Mouse (Mus musculus) right cerebral cortex, adult 2 months (tissue): ENCODE data around the gene Gm6268.

Experiments
- DNase-seq, 2 experiments: peaks; one replicate each; pipeline ENCODE4 v3.0.0; 2021 to 2022; ENCODE audit warnings: low spot score in 2 of 2

Gm6268 gene

DNA sequence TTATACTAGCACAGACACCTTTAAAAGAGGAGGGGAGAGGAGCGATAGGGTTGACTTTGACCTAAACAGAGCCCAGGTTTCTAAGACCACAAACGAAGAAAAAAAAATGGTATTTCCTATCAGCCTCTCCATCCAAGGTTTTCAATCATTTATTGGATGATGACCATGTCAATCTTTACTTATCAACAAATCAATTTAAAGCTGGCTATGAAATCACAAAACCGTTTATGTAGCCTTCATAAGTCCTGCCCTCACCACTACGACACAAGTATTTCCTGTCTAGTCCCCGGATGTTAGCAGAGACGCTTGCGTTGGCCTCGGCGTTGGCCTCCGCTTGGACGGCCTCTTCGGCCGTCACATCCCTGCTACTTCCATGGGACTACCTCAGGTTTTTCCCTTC lies at the start of gene Gm6268:
Gm6268 (plus strand) TSS at position 301 of the 400 bp plus-strand sequence.
- no peak for DNase-seq

DNA sequence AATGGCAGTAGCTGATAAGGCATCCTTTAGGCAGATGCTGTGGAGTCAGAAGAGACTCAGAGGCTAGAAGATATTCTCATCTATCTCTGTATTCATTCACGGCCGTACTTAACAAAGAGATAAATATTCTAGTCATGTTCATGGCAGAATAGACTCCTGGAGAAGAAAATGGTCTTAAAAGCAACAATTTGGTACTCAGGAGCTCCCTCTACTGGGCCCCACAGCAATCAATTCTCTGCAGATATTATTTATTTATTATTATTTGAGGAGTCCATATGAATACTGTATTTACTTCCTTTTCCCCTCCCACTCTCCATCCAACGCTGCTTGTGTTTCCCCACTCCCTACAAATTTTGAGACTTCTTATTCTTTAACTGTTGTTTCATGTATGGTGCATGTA lies 48.6 kb upstream of the Gm6268 start:
- DNase-seq: peak; percentile 10 to 12

DNA sequence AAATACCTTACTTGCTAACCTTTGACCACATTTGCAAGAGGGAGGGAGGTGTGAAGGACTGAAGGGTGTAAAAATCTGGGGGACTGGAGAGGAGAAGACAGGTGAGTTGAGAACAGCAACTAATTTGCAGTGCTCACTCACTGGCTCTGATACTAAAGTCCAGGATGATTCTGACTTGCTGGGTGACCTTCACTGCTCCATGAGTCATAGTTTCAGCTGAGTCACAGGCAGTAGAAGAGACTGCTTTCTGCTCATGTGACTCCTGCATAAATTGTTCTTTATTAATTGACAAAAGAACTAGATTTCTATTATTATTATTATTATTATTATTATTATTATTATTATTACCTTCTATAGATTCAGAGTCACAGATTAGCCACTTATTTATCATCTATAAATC lies 15.7 kb upstream of the Gm6268 start:
- DNase-seq: no peak

DNA sequence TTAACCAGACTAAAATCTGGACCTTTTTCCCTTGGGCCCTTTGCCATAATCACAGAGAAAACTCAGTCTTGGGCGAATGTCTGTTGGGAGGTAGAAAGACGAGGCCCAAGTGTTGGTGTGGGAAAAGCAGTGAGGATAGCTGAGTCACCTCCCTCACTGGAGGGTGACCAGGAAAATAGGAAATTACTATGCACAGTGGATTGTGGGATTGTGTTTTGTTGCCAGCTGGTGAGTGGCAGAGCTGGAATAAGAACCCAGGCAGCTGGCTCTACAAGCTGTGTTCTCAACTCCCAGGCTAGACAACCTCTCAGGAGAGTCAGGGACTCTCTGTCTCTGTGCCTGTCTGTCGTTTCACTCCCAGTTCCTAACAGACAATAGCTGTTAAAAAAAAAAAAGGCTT lies 11.1 kb upstream of the Gm6268 start:
- DNase-seq: peak; percentile 35 to 65

DNA sequence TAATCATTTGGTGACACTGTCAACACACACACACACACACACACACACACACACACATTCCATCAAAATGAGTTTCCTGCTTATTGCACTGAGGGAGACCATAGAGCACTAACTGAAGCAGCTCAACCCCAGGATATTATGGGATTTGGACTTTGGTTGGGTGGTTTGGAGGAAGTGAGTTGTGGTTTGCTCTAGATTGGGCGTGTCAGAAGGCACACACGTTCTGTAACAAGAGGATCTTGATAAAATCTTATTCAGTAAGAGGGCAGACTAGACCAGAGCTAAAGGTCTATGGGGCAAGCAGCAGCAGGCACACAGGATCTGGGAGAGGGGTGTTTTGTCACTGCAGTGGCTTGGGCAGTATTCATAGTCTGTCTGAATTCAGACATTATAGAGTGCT lies 10.6 kb upstream of the Gm6268 start:
- DNase-seq: no peak

DNA sequence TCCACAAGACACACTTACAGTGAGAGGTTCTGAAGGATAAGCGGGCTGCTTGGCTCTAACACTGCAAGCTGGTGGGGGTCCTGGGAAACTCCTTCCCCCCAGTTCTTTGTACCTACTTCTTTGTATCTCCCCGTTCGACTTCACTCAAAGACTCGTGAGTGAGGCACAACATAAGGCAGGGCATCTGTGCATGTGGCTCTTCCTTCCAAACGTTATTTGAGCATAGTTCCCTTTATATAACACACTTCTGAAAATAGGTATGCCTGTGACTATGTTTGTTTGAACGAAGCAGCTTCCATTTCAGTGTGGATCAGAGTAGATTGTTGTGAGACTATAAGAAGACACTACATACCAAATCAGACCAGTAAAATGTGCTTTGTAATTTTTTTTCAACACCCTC lies 8.4 kb upstream of the Gm6268 start:
- DNase-seq: peak; percentile 10 to 21

DNA sequence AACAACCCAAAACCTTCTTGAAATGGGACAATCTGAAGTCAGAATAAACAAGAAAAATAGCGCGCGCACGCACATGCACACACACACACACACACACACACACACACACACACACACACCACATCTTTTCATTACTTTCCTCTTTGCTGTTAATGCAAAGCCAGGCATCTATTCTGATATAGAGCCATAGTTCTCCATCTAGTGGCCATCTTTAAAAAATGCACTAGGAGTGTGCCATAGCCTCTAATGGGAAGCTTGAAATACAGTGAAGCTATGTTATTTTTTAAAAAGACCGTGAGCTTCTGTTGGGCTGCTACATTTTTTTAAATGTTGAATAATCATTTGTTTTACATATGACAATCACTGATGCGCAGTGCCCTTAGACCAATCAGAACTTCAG lies 7.8 kb upstream of the Gm6268 start:
- no peak for DNase-seq

DNA sequence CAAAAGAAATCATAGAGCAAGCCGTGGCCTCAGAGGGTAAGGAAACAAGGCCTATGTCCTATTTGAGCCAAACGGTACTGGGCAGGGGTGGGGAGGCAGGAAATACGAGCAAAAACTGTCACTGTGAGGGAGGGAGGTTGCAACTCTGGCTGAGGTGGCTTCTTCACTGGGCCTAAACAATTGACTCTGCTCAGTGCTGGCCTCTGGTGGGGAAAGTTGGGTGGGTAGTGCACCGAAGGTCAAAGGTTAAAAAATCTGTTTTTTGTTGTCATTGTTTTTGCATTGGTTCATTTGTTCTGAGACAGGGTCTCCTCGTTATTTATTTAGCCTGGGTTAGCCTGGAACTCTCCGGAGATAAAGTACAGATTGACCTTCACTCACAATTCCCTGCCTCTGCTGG lies 1.2 kb downstream of the Gm6268 start:
- DNase-seq: no peak

DNA sequence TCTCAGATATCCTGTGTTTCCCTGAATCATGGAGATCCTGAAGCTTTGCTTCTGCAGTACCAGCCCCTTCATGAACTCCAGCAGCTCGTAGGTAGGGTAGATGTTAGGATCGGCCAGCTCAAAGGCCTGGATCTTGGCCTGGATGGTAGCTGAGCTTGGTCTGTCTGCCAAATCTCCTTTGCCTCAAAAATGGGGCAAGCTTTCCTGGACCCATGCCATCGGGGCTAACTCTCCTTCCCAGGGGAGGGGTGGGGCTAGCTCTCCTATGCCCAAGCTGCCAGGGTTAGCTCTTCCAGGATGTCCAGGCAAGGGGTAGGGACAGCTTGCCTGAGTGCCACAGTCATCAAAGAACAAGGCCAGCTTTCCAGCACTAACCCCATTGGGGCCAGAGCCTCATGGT lies 18.1 kb downstream of the Gm6268 start:
- DNase-seq: peak in 1 of 2 experiments; percentile 3

DNA sequence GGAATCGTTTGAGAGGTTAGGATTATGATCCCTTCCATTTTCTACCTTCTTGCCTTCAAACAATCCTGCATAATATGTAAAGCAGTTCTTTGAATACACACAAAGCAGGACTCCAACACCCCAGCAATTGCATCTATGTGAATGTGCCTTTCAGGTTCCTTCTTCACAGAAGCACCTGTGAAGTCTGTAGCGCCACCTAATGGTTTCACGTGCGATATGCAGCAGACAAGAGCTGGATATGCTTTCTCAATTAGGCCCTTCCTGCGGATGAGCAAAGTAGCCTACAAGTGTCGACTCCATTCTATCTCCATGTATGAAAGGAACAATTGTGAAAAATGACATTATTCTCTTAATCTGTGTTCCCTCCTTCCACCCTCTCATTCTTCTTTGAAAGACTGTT lies 33.9 kb downstream of the Gm6268 start:
- peak; percentile 1 to 3 for DNase-seq

DNA sequence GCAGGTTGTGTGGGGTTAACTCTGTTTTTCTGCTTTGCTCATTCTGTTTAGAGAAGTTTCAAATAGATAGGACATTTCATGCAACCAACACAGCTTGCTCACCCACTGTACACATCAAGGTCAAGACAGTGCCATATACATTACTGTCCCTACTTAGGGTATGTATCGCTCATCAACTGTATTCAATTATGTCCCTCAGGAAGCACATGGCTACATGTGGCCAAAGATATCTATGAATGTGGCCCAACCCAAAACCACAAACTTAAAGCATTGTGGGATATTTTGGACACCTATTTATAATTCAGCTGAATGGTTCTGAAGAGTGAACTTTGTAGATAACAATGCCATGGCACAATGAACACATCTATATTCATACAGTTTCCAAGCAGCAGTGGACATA lies 36.9 kb downstream of the Gm6268 start:
- DNase-seq: no peak
